Mouse (Mus musculus) limb, embryonic 11.5 days (tissue): ENCODE measurements around the gene Rln3. TPM values are rescaled to one million over a fixed set of nuclear protein-coding genes. Genes with fewer than 3 reads are reported as not detected.

Experiments
- ATAC-seq: fragments of 200-750 bp; cut with Nextera tagmentation; 2 replicates; pipeline ENCODE4 v1.8.0; 2017; ENCODE audit warnings: low read depth; ENCODE audit not compliant: insufficient number of reproducible peaks, low FRiP score, low TSS enrichment
- DNase-seq: peaks from one replicate; pipeline ENCODE4 v3.0.0-alpha.2; 2015; ENCODE audit warnings: low spot score
- H3K27ac ChIP-seq: fragments of 300-500 bp; sonication (generic); replicated peaks from 2 replicates; pipeline ENCODE4 v1.5.1; 2014; ENCODE audit warnings: low read depth, mild to moderate bottlenecking, low read length
- H3K27me3 ChIP-seq: fragments of 300-500 bp; sonication (generic); 2 replicates; pipeline ENCODE4 v1.6.1; 2014; ENCODE audit warnings: mild to moderate bottlenecking, low read length, mixed read lengths; ENCODE audit not compliant: control insufficient read depth, insufficient read depth
- H3K36me3 ChIP-seq: fragments of 300-500 bp; sonication (generic); 2 replicates; pipeline ENCODE4 v1.6.1; 2014; ENCODE audit warnings: mild to moderate bottlenecking, low read length, moderate library complexity, mixed read lengths; ENCODE audit not compliant: control insufficient read depth, insufficient read depth
- H3K4me1 ChIP-seq: fragments of 300-500 bp; sonication (generic); 2 replicates; pipeline ENCODE4 v1.6.1; 2014; ENCODE audit warnings: low read length, mixed read lengths; ENCODE audit not compliant: control insufficient read depth, insufficient read depth
- H3K4me2 ChIP-seq: fragments of 300-500 bp; sonication (generic); 2 replicates; pipeline ENCODE4 v1.6.1; 2014; ENCODE audit warnings: low read depth, mild to moderate bottlenecking, moderate library complexity; ENCODE audit not compliant: severe bottlenecking
- H3K4me3 ChIP-seq: fragments of 300-500 bp; sonication (generic); 2 replicates; pipeline ENCODE4 v1.5.1; 2014; ENCODE audit warnings: low read depth, low read length
- H3K9ac ChIP-seq: fragments of 300-500 bp; sonication (generic); 2 replicates; pipeline ENCODE4 v1.6.1; 2014; ENCODE audit warnings: mild to moderate bottlenecking, low read length
- H3K9me3 ChIP-seq: fragments of 300-500 bp; sonication (generic); 2 replicates; pipeline ENCODE4 v1.6.1; 2016; ENCODE audit warnings: low read length; ENCODE audit not compliant: control insufficient read depth
- WGBS: fragments of 180-500 bp; shearing (Covaris S2); extraction: QIAGEN DNeasy Blood & Tissue Kit; methylation state at CpG from one replicate; pipeline ENCODE4 v1.1.7; 2014; 5-methylcytosine and 5-hydroxymethylcytosine counted together
- polyA plus RNA-seq: library from polyadenylated mRNA; unstranded; fragments of >200 nt; fragmentation: Nextera tagmentation; extraction: Ambion mirVana; gene quantifications from 2 replicates; pipeline ENCODE4 v1.2.1, GENCODE M21; 2014

Gene Rln3
- polyA plus RNA-seq, 1 experiment from 2014 or later: not detected

- ATAC-seq: no peak
- Histone ChIP-seq H3K4me2 (no peak overlapping the region), H3K4me3 (no peak overlapping the region), H3K27ac (no peak overlapping the region), H3K36me3 (no peaks in the 10 kb centered on the region), H3K27me3 (no peaks in the 10 kb centered on the region), H3K4me1 (no peaks in the 10 kb centered on the region), H3K9ac (no peak overlapping the region), H3K9me3 (no peaks in the 10 kb centered on the region)
- WGBS: 86% methylated on average over 2 of the region's 2 CpGs
- no peak for DNase-seq
Measured at GRCm38 (mm10) chr8:84060245-84060644, 15.4 kb upstream of the Rln3 start.

- no peak for DNase-seq
- no peaks in the 10 kb centered on the region for H3K36me3 ChIP-seq
- no peak overlapping the region for H3K9ac ChIP-seq
- WGBS: 81% methylated on average over 2 of the region's 2 CpGs
- H3K27me3 ChIP-seq: no peaks in the 10 kb centered on the region
- no peak overlapping the region for H3K4me2 ChIP-seq
- no peak overlapping the region for H3K27ac ChIP-seq
- H3K9me3 ChIP-seq: no peaks in the 10 kb centered on the region
- H3K4me3 ChIP-seq: no peak overlapping the region
- no peak for ATAC-seq
- H3K4me1 ChIP-seq: no peaks in the 10 kb centered on the region
Measured at GRCm38 (mm10) chr8:84059226-84059625, 14.4 kb upstream of the Rln3 start.

- no peak overlapping the region for H3K4me3 ChIP-seq
- H3K9me3 ChIP-seq: no peaks in the 10 kb centered on the region
- no peak for ATAC-seq
- no peaks in the 10 kb centered on the region for H3K36me3 ChIP-seq
- no peak overlapping the region for H3K9ac ChIP-seq
- no peak for DNase-seq
- no peak overlapping the region for H3K27ac ChIP-seq
- 89% methylated on average over 1 of the region's 1 CpGs for WGBS
- no peaks in the 10 kb centered on the region for H3K4me1 ChIP-seq
- no peak overlapping the region for H3K4me2 ChIP-seq
- no peaks in the 10 kb centered on the region for H3K27me3 ChIP-seq
Measured at GRCm38 (mm10) chr8:84057827-84058226, 13.0 kb upstream of the Rln3 start.

GRCm38 (mm10) chr8:84053229-84053628 lies 8.4 kb upstream of the Rln3 start:
- WGBS: 95% methylated on average over 5 of the region's 5 CpGs
- H3K9ac ChIP-seq: no peak overlapping the region
- no peaks in the 10 kb centered on the region for H3K27me3 ChIP-seq
- no peaks in the 10 kb centered on the region for H3K4me1 ChIP-seq
- ATAC-seq (no peak), DNase-seq (no peak)
- no peak overlapping the region for H3K4me3 ChIP-seq
- no peaks in the 10 kb centered on the region for H3K9me3 ChIP-seq
- H3K36me3 ChIP-seq: no peaks in the 10 kb centered on the region
- H3K4me2 ChIP-seq: no peak overlapping the region
- no peak overlapping the region for H3K27ac ChIP-seq

GRCm38 (mm10) chr8:84052746-84053145 lies 7.9 kb upstream of the Rln3 start:
- Histone ChIP-seq H3K4me2 (no peak overlapping the region), H3K4me3 (no peak overlapping the region), H3K9me3 (no peaks in the 10 kb centered on the region), H3K27me3 (no peaks in the 10 kb centered on the region), H3K27ac (no peak overlapping the region), H3K4me1 (no peaks in the 10 kb centered on the region), H3K9ac (no peak overlapping the region), H3K36me3 (no peaks in the 10 kb centered on the region)
- no peak for DNase-seq
- WGBS: 91% methylated on average over 3 of the region's 3 CpGs
- ATAC-seq: no peak

GRCm38 (mm10) chr8:84048171-84048570 lies 3.4 kb upstream of the Rln3 start:
- no peak overlapping the region for H3K4me3 ChIP-seq
- 69% methylated on average over 5 of the region's 5 CpGs for WGBS
- ATAC-seq: no peak

GRCm38 (mm10) chr8:84046505-84046904 lies 1.7 kb upstream of the Rln3 start:
- ATAC-seq: no peak
- WGBS: 79% methylated on average over 3 of the region's 3 CpGs
- DNase-seq: no peak
- Histone ChIP-seq H3K27ac (no peak overlapping the region), H3K36me3 (no peaks in the 10 kb centered on the region; the same call in 1 of the 2 replicates), H3K4me1 (peaks cover 7% of the 10 kb centered on the region; the same call in 1 of the 2 replicates), H3K27me3 (peaks cover 39% of the 10 kb centered on the region), H3K4me3 (no peak overlapping the region), H3K4me2 (no peak overlapping the region), H3K9ac (no peak overlapping the region), H3K9me3 (no peaks in the 10 kb centered on the region)

More at GRCm38 (mm10) chr8:84048171-84048570, 3.4 kb upstream of the Rln3 start:
- Histone ChIP-seq H3K27ac (no peak overlapping the region), H3K27me3 (peaks cover 23% of the 10 kb centered on the region), H3K9me3 (no peaks in the 10 kb centered on the region), H3K4me1 (no peaks in the 10 kb centered on the region), H3K4me2 (no peak overlapping the region), H3K9ac (no peak overlapping the region), H3K36me3 (no peaks in the 10 kb centered on the region)
- no peak for DNase-seq

- H3K4me3 ChIP-seq: no peak overlapping the region
- H3K36me3 ChIP-seq: no peaks in the 10 kb centered on the region; the same call in 1 of the 2 replicates
- H3K4me1 ChIP-seq: peaks cover 7% of the 10 kb centered on the region; the same call in 1 of the 2 replicates
- peaks cover 45% of the 10 kb centered on the region for H3K27me3 ChIP-seq
- WGBS: 2% methylated on average over 7 of the region's 7 CpGs
- no peaks in the 10 kb centered on the region for H3K9me3 ChIP-seq
- DNase-seq: no peak
- H3K4me2 ChIP-seq: no peak overlapping the region
- H3K27ac ChIP-seq: no peak overlapping the region
- ATAC-seq: no peak
- H3K9ac ChIP-seq: no peak overlapping the region
Measured at GRCm38 (mm10) chr8:84044103-84044502, 697 bp downstream of the Rln3 start.

DNA sequence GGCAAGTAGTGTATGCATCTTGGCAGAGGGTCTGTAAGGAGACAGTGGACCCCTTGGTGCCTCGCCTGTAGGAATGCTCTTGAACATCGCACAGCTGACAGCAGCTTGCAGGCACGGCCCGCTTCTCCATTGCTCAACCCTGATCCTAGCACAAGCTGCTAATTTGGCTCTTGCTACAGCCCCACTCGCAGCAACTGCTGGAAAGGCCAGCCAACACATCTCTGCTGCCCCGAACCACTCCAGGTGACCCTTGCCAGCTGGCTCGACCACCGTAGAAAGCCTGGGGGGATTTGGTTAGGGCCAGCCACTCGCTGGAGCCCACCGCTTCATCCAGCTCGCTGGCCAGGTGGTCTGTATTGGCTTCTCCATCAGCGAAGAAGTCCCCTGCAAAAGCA lies 1.9 kb downstream of the Rln3 start:
- H3K27me3 ChIP-seq: peaks cover 45% of the 10 kb centered on the region
- H3K9me3 ChIP-seq: no peaks in the 10 kb centered on the region
- DNase-seq (peak; percentile 29), ATAC-seq (no peak)
- 31% methylated on average over 12 of the region's 12 CpGs for WGBS
- H3K4me1 ChIP-seq: peaks cover 7% of the 10 kb centered on the region; the same call in 1 of the 2 replicates
- H3K36me3 ChIP-seq: no peaks in the 10 kb centered on the region; the same call in 1 of the 2 replicates
- no peak overlapping the region for H3K9ac ChIP-seq
- H3K27ac ChIP-seq: no peak overlapping the region
- peak overlapping the region; percentile 74; the same call in 1 of the 2 replicates for H3K4me2 ChIP-seq
- H3K4me3 ChIP-seq: no peak overlapping the region; the same call in 1 of the 2 replicates
